Mouse (Mus musculus) ES-E14 (cell line): ENCODE data around the gene Mettl15. TPM values are rescaled to one million over a fixed set of nuclear protein-coding genes. Genes with fewer than 3 reads are reported as not detected.

Experiments
- DNase-seq: peaks from one replicate; pipeline ENCODE4 v3.0.0-alpha.2; 2013; ENCODE audit warnings: low read depth, low spot score
- H3K27ac ChIP-seq: 2 replicates; pipeline ENCODE4 v1.5.1; 2012; ENCODE audit warnings: low read depth, mild to moderate bottlenecking, low read length, moderate library complexity, mixed read lengths; ENCODE audit not compliant: poor library complexity, insufficient read depth, severe bottlenecking
- H3K36me3 ChIP-seq: 2 replicates; pipeline ENCODE4 v1.6.1; 2012; ENCODE audit warnings: mild to moderate bottlenecking, low read length, moderate library complexity, mixed read lengths; ENCODE audit not compliant: control insufficient read depth, poor library complexity, insufficient read depth, severe bottlenecking
- H3K4me1 ChIP-seq, 2 experiments: fragments of 150-350 bp in 1 of 2; sonication (generic) in 1 of 2; 2 replicates each; pipeline ENCODE4 v1.6.1; 2012; ENCODE audit warnings: low read length in 2 of 2, mild to moderate bottlenecking in 1 of 2, mixed read lengths in 1 of 2; ENCODE audit not compliant: control insufficient read depth in 2 of 2, insufficient read depth in 2 of 2, poor library complexity in 1 of 2
- H3K4me3 ChIP-seq, 2 experiments: fragments of 150-350 bp in 1 of 2; sonication (generic) in 1 of 2; 2 replicates each; pipeline ENCODE4 v1.5.1; 2012; ENCODE audit warnings: low read length in 2 of 2, low read depth in 1 of 2, mild to moderate bottlenecking in 1 of 2, mixed read lengths in 1 of 2; ENCODE audit not compliant: insufficient read depth in 1 of 2, poor library complexity in 1 of 2, severe bottlenecking in 1 of 2
- H3K9ac ChIP-seq: 2 replicates; pipeline ENCODE4 v1.6.1; 2012; ENCODE audit warnings: low read depth, mild to moderate bottlenecking, low read length, mixed read lengths; ENCODE audit not compliant: poor library complexity, insufficient read depth, severe bottlenecking
- H3K9me3 ChIP-seq: fragments of 150-350 bp; sonication (generic); 2 replicates; pipeline ENCODE4 v1.6.1; 2012; ENCODE audit warnings: low read depth, mild to moderate bottlenecking, low read length; ENCODE audit not compliant: control insufficient read depth, insufficient read depth
- CHD2 ChIP-seq: IDR thresholded peaks from 2 replicates; pipeline ENCODE4 v1.6.1; 2014; ENCODE audit warnings: mild to moderate bottlenecking, low read depth, low read length, inconsistent platforms
- HCFC1 ChIP-seq: IDR thresholded peaks from 2 replicates; pipeline ENCODE4 v1.6.1; 2012; ENCODE audit warnings: low read length, inconsistent platforms, borderline replicate concordance; ENCODE audit not compliant: insufficient read depth
- MAFK ChIP-seq: IDR thresholded peaks from 2 replicates; pipeline ENCODE4 v1.6.1; 2014; ENCODE audit warnings: mild to moderate bottlenecking, low read depth, low read length, inconsistent platforms; ENCODE audit not compliant: insufficient read depth
- ZC3H11A ChIP-seq: IDR thresholded peaks from 2 replicates; pipeline ENCODE4 v1.6.1; 2012; ENCODE audit warnings: low read depth, mild to moderate bottlenecking, inconsistent platforms, low read length, borderline replicate concordance
- ZNF384 ChIP-seq: IDR thresholded peaks from 2 replicates; pipeline ENCODE4 v1.6.1; 2012; ENCODE audit warnings: low read depth, low read length, inconsistent platforms
- in situ Hi-C, 2 experiments: fragments of 600-800 bp; cut with MboI; formaldehyde crosslinking; loops; one replicate each; pipeline ENCODE4 v1.15.1; 2025; ENCODE audit warnings: low sequenced_read_pairs in 2 of 2, inconsistent platforms in 1 of 2; ENCODE audit not compliant: unreplicated experiment in 2 of 2
- total RNA-seq: library from RNA; depleted of rRNA; stranded (reverse); fragments of 300-350 nt; gene quantifications from 2 replicates; pipeline ENCODE4 v1.2.3, GENCODE M21; 2012; rRNA removed

Mettl15 gene
- total RNA-seq, 1 experiment: 2.9 TPM

- H3K36me3 ChIP-seq: no peaks in the 10 kb centered on the region
- H3K4me3 ChIP-seq: no peak overlapping the region
- H3K4me1 ChIP-seq: no peaks in the 10 kb centered on the region
- H3K9ac ChIP-seq: no peak overlapping the region
- DNase-seq: no peak
- in situ Hi-C loops: no loop called here
- H3K27ac ChIP-seq: no peak overlapping the region
- H3K9me3 ChIP-seq: no peaks in the 10 kb centered on the region
- TF ChIP-seq ZNF384: no peak
- no peak for TF ChIP-seq CHD2
- no peak for TF ChIP-seq HCFC1
- no peak for TF ChIP-seq ZC3H11A
- TF ChIP-seq MAFK: no peak
Observed at GRCm38 (mm10) chr2:109129921-109130320, 150.6 kb downstream of the Mettl15 start.

GRCm38 (mm10) chr2:109105773-109106484 is 174.6 kb downstream of the Mettl15 start:
- DNase-seq: no peak
- no peak overlapping the region for H3K9ac ChIP-seq
- no peaks in the 10 kb centered on the region for H3K4me1 ChIP-seq
- no peak overlapping the region for H3K27ac ChIP-seq
- H3K36me3 ChIP-seq: no peaks in the 10 kb centered on the region
- no peak for TF ChIP-seq HCFC1
- TF ChIP-seq ZC3H11A: no peak
- TF ChIP-seq CHD2: no peak
- TF ChIP-seq ZNF384: no peak
- no peak for TF ChIP-seq MAFK
- H3K4me3 ChIP-seq: no peak overlapping the region
- H3K9me3 ChIP-seq: no peaks in the 10 kb centered on the region
- in situ Hi-C loops: no loop called here

- no peak for DNase-seq
- H3K27ac ChIP-seq: no peak overlapping the region
- no peaks in the 10 kb centered on the region for H3K9me3 ChIP-seq
- no peaks in the 10 kb centered on the region for H3K36me3 ChIP-seq
- no peak overlapping the region for H3K9ac ChIP-seq
- no peak overlapping the region for H3K4me3 ChIP-seq
- no peaks in the 10 kb centered on the region for H3K4me1 ChIP-seq
- no peak for TF ChIP-seq ZNF384
- TF ChIP-seq MAFK: no peak
- no peak for TF ChIP-seq CHD2
- no peak for TF ChIP-seq ZC3H11A
- TF ChIP-seq HCFC1: no peak
- in situ Hi-C loops: no loop called here
Observed at GRCm38 (mm10) chr2:109049686-109050085, 230.9 kb downstream of the Mettl15 start.

Other genes with a start within 250 kb of the Mettl15 start
- gene Kif18a, start within 50 bp of the Mettl15 start, total RNA-seq: 22.5 and 26.9 TPM in 2 replicates